Mouse (Mus musculus): ENCODE data around the gene Ovgp1. TPM values are rescaled to one million over a fixed set of nuclear protein-coding genes. Genes with fewer than 3 reads are reported as not detected.

Ovgp1 gene
- polyA plus RNA-seq, 1 experiment, result 3.9 TPM

GRCm38 (mm10) chr3:105931095-105931494 is 42.4 kb upstream of the Ovgp1 start:
- Histone ChIP-seq H3K27ac (ENCODE audit: control insufficient read depth, insufficient read depth, low read length) (no peak overlapping the region), H3K36me3 (ENCODE audit: control insufficient read depth, insufficient read depth, low read length) (no peaks in the 10 kb centered on the region), H3K4me1 (replicated peaks; ENCODE audit: control insufficient read depth, insufficient read depth, low read length) (peaks cover 8% of the 10 kb centered on the region), H3K27me3 (ENCODE audit: control insufficient read depth, insufficient read depth, low read length) (no peaks in the 10 kb centered on the region), H3K4me3 (ENCODE audit: control insufficient read depth, insufficient read depth, low read length) (no peak overlapping the region)
- 67% methylated on average over 2 of the region's 2 CpGs for WGBS
- no peak for TF ChIP-seq CTCF (IDR thresholded peaks at IDR 0.05; ENCODE audit: borderline replicate concordance, control insufficient read depth, extremely low read depth, insufficient read depth, low read length, poor library complexity)
- no peak for TF ChIP-seq POLR2A (IDR thresholded peaks at IDR 0.05; ENCODE audit: control insufficient read depth, extremely low read depth, insufficient read depth, low read length, poor library complexity)
- DNase-seq, result no peak

- 17% methylated on average over 8 of the region's 8 CpGs for WGBS
- peaks cover 3% of the 10 kb centered on the region; the same call in 1 of the 2 replicates for H3K36me3 ChIP-seq (ENCODE audit: control insufficient read depth, insufficient read depth, low read length)
- TF ChIP-seq CTCF (IDR thresholded peaks at IDR 0.05; ENCODE audit: borderline replicate concordance, control insufficient read depth, extremely low read depth, insufficient read depth, low read length, poor library complexity) (no peak), POLR2A (IDR thresholded peaks at IDR 0.05; ENCODE audit: control insufficient read depth, extremely low read depth, insufficient read depth, low read length, poor library complexity) (no peak)
- peaks cover 8% of the 10 kb centered on the region for H3K4me1 ChIP-seq (replicated peaks; ENCODE audit: control insufficient read depth, insufficient read depth, low read length)
- DNase-seq, result no peak
- 0 out of 2 replicates have a peak within 1 kb of the TSS, but pooled peaks have one; percentile 1 for H3K27ac ChIP-seq (ENCODE audit: control insufficient read depth, insufficient read depth, low read length)
- H3K4me3 ChIP-seq (ENCODE audit: control insufficient read depth, insufficient read depth, low read length), result no peak within 1 kb of the TSS
- no peaks in the 10 kb centered on the region for H3K27me3 ChIP-seq (ENCODE audit: control insufficient read depth, insufficient read depth, low read length)
Observed at GRCm38 (mm10) chr3:105932240-105933071, 41.1 kb upstream of the Ovgp1 start, which contains the start of gene I830077J02Rik. TSS of gene I830077J02Rik (minus strand) at chr3:105932664.

- H3K27me3 ChIP-seq (ENCODE audit: control insufficient read depth, insufficient read depth, low read length), result no peaks in the 10 kb centered on the region
- H3K36me3 ChIP-seq (ENCODE audit: control insufficient read depth, insufficient read depth, low read length), result peaks cover 3% of the 10 kb centered on the region; the same call in 1 of the 2 replicates
- H3K4me3 ChIP-seq (ENCODE audit: control insufficient read depth, insufficient read depth, low read length), result no peak overlapping the region
Observed at GRCm38 (mm10) chr3:105933926-105934325, 39.6 kb upstream of the Ovgp1 start.

GRCm38 (mm10) chr3:105935033-105935432 is 38.5 kb upstream of the Ovgp1 start:
- peaks cover 3% of the 10 kb centered on the region; the same call in 1 of the 2 replicates for H3K36me3 ChIP-seq (ENCODE audit: control insufficient read depth, insufficient read depth, low read length)
- no peak overlapping the region for H3K4me3 ChIP-seq (ENCODE audit: control insufficient read depth, insufficient read depth, low read length)
- peaks cover 2% of the 10 kb centered on the region for H3K4me1 ChIP-seq (replicated peaks; ENCODE audit: control insufficient read depth, insufficient read depth, low read length)
- no peaks in the 10 kb centered on the region for H3K27me3 ChIP-seq (ENCODE audit: control insufficient read depth, insufficient read depth, low read length)
- DNase-seq, result no peak
- 96% methylated on average over 5 of the region's 5 CpGs for WGBS
- no peak overlapping the region for H3K27ac ChIP-seq (ENCODE audit: control insufficient read depth, insufficient read depth, low read length)
- TF ChIP-seq CTCF (IDR thresholded peaks at IDR 0.05; ENCODE audit: borderline replicate concordance, control insufficient read depth, extremely low read depth, insufficient read depth, low read length, poor library complexity) (no peak), POLR2A (IDR thresholded peaks at IDR 0.05; ENCODE audit: control insufficient read depth, extremely low read depth, insufficient read depth, low read length, poor library complexity) (no peak)

More at GRCm38 (mm10) chr3:105933926-105934325, 39.6 kb upstream of the Ovgp1 start:
- H3K4me1 ChIP-seq (replicated peaks; ENCODE audit: control insufficient read depth, insufficient read depth, low read length), result peaks cover 8% of the 10 kb centered on the region
- DNase-seq, result no peak
- WGBS, result 98% methylated on average over 6 of the region's 6 CpGs
- TF ChIP-seq POLR2A (IDR thresholded peaks at IDR 0.05; ENCODE audit: control insufficient read depth, extremely low read depth, insufficient read depth, low read length, poor library complexity) (no peak), CTCF (IDR thresholded peaks at IDR 0.05; ENCODE audit: borderline replicate concordance, control insufficient read depth, extremely low read depth, insufficient read depth, low read length, poor library complexity) (no peak)
- H3K27ac ChIP-seq (ENCODE audit: control insufficient read depth, insufficient read depth, low read length), result no peak overlapping the region

GRCm38 (mm10) chr3:105936111-105936510 is 37.4 kb upstream of the Ovgp1 start:
- DNase-seq, result no peak
- no peak for TF ChIP-seq CTCF (IDR thresholded peaks at IDR 0.05; ENCODE audit: borderline replicate concordance, control insufficient read depth, extremely low read depth, insufficient read depth, low read length, poor library complexity)
- no peak for TF ChIP-seq POLR2A (IDR thresholded peaks at IDR 0.05; ENCODE audit: control insufficient read depth, extremely low read depth, insufficient read depth, low read length, poor library complexity)
- WGBS, result 30% methylated on average over 4 of the region's 4 CpGs
- Histone ChIP-seq H3K4me1 (replicated peaks; ENCODE audit: control insufficient read depth, insufficient read depth, low read length) (0 out of 2 replicates have a peak, but pooled peaks cover 2% of the 10 kb centered on the region), H3K27ac (ENCODE audit: control insufficient read depth, insufficient read depth, low read length) (no peak overlapping the region), H3K27me3 (ENCODE audit: control insufficient read depth, insufficient read depth, low read length) (no peaks in the 10 kb centered on the region), H3K36me3 (ENCODE audit: control insufficient read depth, insufficient read depth, low read length) (peaks cover 13% of the 10 kb centered on the region), H3K4me3 (ENCODE audit: control insufficient read depth, insufficient read depth, low read length) (no peak overlapping the region)

GRCm38 (mm10) chr3:105951348-105951747 is 22.2 kb upstream of the Ovgp1 start:
- Histone ChIP-seq H3K27me3 (ENCODE audit: control insufficient read depth, insufficient read depth, low read length) (no peaks in the 10 kb centered on the region), H3K36me3 (ENCODE audit: control insufficient read depth, insufficient read depth, low read length) (peaks cover 79% of the 10 kb centered on the region), H3K4me3 (ENCODE audit: control insufficient read depth, insufficient read depth, low read length) (no peak overlapping the region), H3K4me1 (replicated peaks; ENCODE audit: control insufficient read depth, insufficient read depth, low read length) (no peaks in the 10 kb centered on the region), H3K27ac (ENCODE audit: control insufficient read depth, insufficient read depth, low read length) (no peak overlapping the region)
- WGBS, result 98% methylated on average over 7 of the region's 7 CpGs
- no peak for DNase-seq
- TF ChIP-seq CTCF (IDR thresholded peaks at IDR 0.05; ENCODE audit: borderline replicate concordance, control insufficient read depth, extremely low read depth, insufficient read depth, low read length, poor library complexity), result no peak
- TF ChIP-seq POLR2A (IDR thresholded peaks at IDR 0.05; ENCODE audit: control insufficient read depth, extremely low read depth, insufficient read depth, low read length, poor library complexity), result no peak
